Mouse (Mus musculus) liver (tissue): ENCODE measurements around the gene Ash1l.
"Not testable (repeated sequence)": the region's sequence is repeated elsewhere in the genome, so short reads cannot be mapped to it uniquely, and the experiment has no call there.

Experiments
- DNase-seq: peaks from one replicate; pipeline ENCODE4 v3.0.0-alpha.2; 2020; ENCODE audit warnings: mixed read lengths

Gene Ash1l

GRCm38 (mm10) chr3:88975012-88975411 lies 24.6 kb downstream of the Ash1l start:
- DNase-seq, result no peak

GRCm38 (mm10) chr3:88981206-88982010 lies 31.0 kb downstream of the Ash1l start:
- no peak for DNase-seq

GRCm38 (mm10) chr3:88983921-88984381 lies 33.5 kb downstream of the Ash1l start:
- DNase-seq, result no peak

GRCm38 (mm10) chr3:88992793-88993192 lies 42.4 kb downstream of the Ash1l start:
- no peak for DNase-seq

GRCm38 (mm10) chr3:89001536-89001935 lies 51.1 kb downstream of the Ash1l start:
- DNase-seq, result no peak

GRCm38 (mm10) chr3:89030896-89031295 lies 80.5 kb downstream of the Ash1l start:
- DNase-seq, result not testable (repeated sequence)

- DNase-seq, result no peak
Measured at GRCm38 (mm10) chr3:89043359-89043758, 92.9 kb downstream of the Ash1l start.

GRCm38 (mm10) chr3:89058361-89058760 lies 107.9 kb downstream of the Ash1l start:
- DNase-seq, result no peak

- peak; percentile 21 for DNase-seq
Measured at GRCm38 (mm10) chr3:89058783-89059182, 108.4 kb downstream of the Ash1l start.

- no peak for DNase-seq
Measured at GRCm38 (mm10) chr3:89061696-89062095, 111.3 kb downstream of the Ash1l start.

GRCm38 (mm10) chr3:89067265-89067664 lies 116.8 kb downstream of the Ash1l start:
- DNase-seq, result no peak

- DNase-seq, result no peak
Measured at GRCm38 (mm10) chr3:89077383-89077782, 127.0 kb downstream of the Ash1l start.

- DNase-seq, result not testable (repeated sequence)
Measured at GRCm38 (mm10) chr3:89082287-89082686, 131.9 kb downstream of the Ash1l start.

GRCm38 (mm10) chr3:89084133-89084532 lies 133.7 kb downstream of the Ash1l start:
- no peak for DNase-seq

- no peak for DNase-seq
Measured at GRCm38 (mm10) chr3:89084654-89085190, 134.3 kb downstream of the Ash1l start.

- peak; percentile 89 for DNase-seq
Measured at GRCm38 (mm10) chr3:89087338-89088110, 137.1 kb downstream of the Ash1l start.

GRCm38 (mm10) chr3:89088974-89089373 lies 138.6 kb downstream of the Ash1l start:
- DNase-seq, result no peak

GRCm38 (mm10) chr3:89089882-89090591 lies 139.6 kb downstream of the Ash1l start:
- peak; percentile 90 for DNase-seq

GRCm38 (mm10) chr3:89090694-89091655 lies 140.6 kb downstream of the Ash1l start:
- peak; percentile 87 for DNase-seq

GRCm38 (mm10) chr3:89091811-89092508 lies 141.5 kb downstream of the Ash1l start:
- no peak for DNase-seq

GRCm38 (mm10) chr3:89092509-89093090 lies 142.2 kb downstream of the Ash1l start:
- DNase-seq, result no peak
